ENCODE assay signal across 9 mouse cellular contexts in the genomic region with DNA sequence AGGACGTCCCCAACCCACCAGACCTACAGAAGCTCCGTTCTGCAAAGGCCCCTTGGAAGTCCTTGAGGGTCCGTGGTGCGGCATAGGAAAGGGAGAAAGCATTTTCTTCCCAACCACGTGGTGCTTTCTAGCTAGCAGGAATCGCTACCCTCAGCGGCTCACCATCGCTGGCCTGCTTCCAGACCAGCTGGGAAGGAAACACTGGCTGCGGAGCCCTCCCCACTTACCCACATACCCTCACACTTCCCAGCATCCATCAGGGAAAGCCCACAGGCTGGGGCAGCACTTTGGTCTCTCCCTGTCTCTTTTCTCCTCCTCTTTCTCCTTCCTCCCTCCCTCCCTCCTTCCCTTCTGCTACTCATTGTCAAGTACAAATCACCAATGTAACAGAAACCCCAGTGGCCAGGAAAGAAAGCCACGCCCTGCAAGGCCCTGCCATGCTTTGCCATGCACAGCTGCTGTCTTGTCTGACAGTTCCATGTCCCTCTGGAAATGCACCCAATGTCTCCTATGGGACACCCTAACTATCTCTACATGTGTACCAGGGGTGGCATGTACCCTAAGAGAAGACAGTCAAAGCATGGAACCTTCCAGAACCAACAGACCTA. TPM values are rescaled to one million over a fixed set of nuclear protein-coding genes. Genes with fewer than 3 reads are reported as not detected.
A peak's percentile ranks its signal among the peaks of the same experiment; 100 is the strongest.
DNase-seq lines count a peak whose midpoint lies in the region; ATAC-seq and TF ChIP-seq lines count a peak whose summit lies in the region.
"Had no signal": no experiment of that assay in that cellular context is flagged by ENCODE, and none has a peak within 500 bp of the region (broad histone marks: within the 10 kb centered on the region; RNA-seq: fewer than 3 reads in every experiment).

No protein-coding gene starts in this region.

- H3K4me3 ChIP-seq in lung, embryonic 15.5 days = no peak overlapping the region
- H3K4me3 ChIP-seq in kidney, embryonic 15.5 days (replicated peaks) = no peak overlapping the region
- H3K4me3 ChIP-seq in liver, postnatal 0 days (ENCODE audit: low read depth, low read length) = no peak overlapping the region

- 42% methylated on average over 10 of the region's 10 CpGs for WGBS in lung, embryonic 15.5 days
- WGBS in kidney, embryonic 15.5 days = 65% methylated on average over 10 of the region's 10 CpGs
- 65% methylated on average over 10 of the region's 10 CpGs for WGBS in liver, postnatal 0 days (ENCODE audit: insufficient replicate concordance)

- H3K27ac ChIP-seq in lung, embryonic 15.5 days = no peak overlapping the region
- H3K27ac ChIP-seq in kidney, embryonic 15.5 days = no peak overlapping the region
- no peak overlapping the region for H3K27ac ChIP-seq in liver, postnatal 0 days (ENCODE audit: low read depth)

- ATAC-seq in lung, embryonic 15.5 days (ENCODE audit: borderline replicate concordance, extremely low read depth, low FRiP score, low TSS enrichment) = peak; percentile 49
- peak; percentile 26; the same call in 1 of the 2 replicates for ATAC-seq in kidney, embryonic 15.5 days (replicated peaks; ENCODE audit: low FRiP score)
- ATAC-seq in liver, postnatal 0 days = no peak

- H3K4me2 ChIP-seq in lung, embryonic 15.5 days = peak overlapping the region; percentile 26; the same call in 1 of the 2 replicates
- no peak overlapping the region for H3K4me2 ChIP-seq in kidney, embryonic 15.5 days
- no peak overlapping the region for H3K4me2 ChIP-seq in liver, postnatal 0 days (ENCODE audit: low read depth, low read length)

- TF ChIP-seq CTCF in liver, postnatal 0 days (IDR thresholded peaks at IDR 0.05; ENCODE audit: low read depth) = no peak

- peaks cover 19% of the 10 kb centered on the region for H3K4me1 ChIP-seq in lung, embryonic 15.5 days
- H3K4me1 ChIP-seq in kidney, embryonic 15.5 days = peaks cover 18% of the 10 kb centered on the region
- H3K4me1 ChIP-seq in liver, postnatal 0 days (ENCODE audit: insufficient read depth) = peaks cover 15% of the 10 kb centered on the region

- H3K27me3 ChIP-seq in lung, embryonic 15.5 days = no peaks in the 10 kb centered on the region
- H3K27me3 ChIP-seq in kidney, embryonic 15.5 days = no peaks in the 10 kb centered on the region
- no peaks in the 10 kb centered on the region for H3K27me3 ChIP-seq in liver, postnatal 0 days (ENCODE audit: insufficient read depth, low read length)
- H3K27me3 ChIP-seq: CH12.LX had no signal

- no peaks in the 10 kb centered on the region for H3K36me3 ChIP-seq in lung, embryonic 15.5 days
- H3K36me3 ChIP-seq in kidney, embryonic 15.5 days = no peaks in the 10 kb centered on the region
- H3K36me3 ChIP-seq in liver, postnatal 0 days (replicated peaks; ENCODE audit: insufficient read depth, low read length) = no peaks in the 10 kb centered on the region

- TF ChIP-seq EP300 in liver, postnatal 0 days (IDR thresholded peaks at IDR 0.05; ENCODE audit: low read depth) = no peak

- no peak overlapping the region for H3K9ac ChIP-seq in lung, embryonic 15.5 days
- no peak overlapping the region for H3K9ac ChIP-seq in kidney, embryonic 15.5 days
- no peak overlapping the region for H3K9ac ChIP-seq in liver, postnatal 0 days (replicated peaks)

- H3K9me3 ChIP-seq in lung, embryonic 15.5 days = no peaks in the 10 kb centered on the region
- H3K9me3 ChIP-seq in kidney, embryonic 15.5 days (replicated peaks) = no peaks in the 10 kb centered on the region
- no peaks in the 10 kb centered on the region for H3K9me3 ChIP-seq in liver, postnatal 0 days (ENCODE audit: low read length)

- DNase-seq in gastrocnemius, postnatal 10 days = peak; percentile 38
- no peak for DNase-seq in gastrocnemius, adult 18-20 months (ENCODE audit: low spot score)
- no peak for DNase-seq in lung, postnatal 25 days (ENCODE audit: low spot score)
- peak; percentile 30 for DNase-seq in right cerebral cortex, postnatal 4 days
- DNase-seq in thymus, postnatal 36 days = no peak
- no peak for DNase-seq in liver, postnatal 0 days

RNA-seq across cellular contexts. Expression of a gene that starts 27.4 kb away (rescaled TPM):
- 10 to 100 TPM; 64.8 to 65.6 TPM for total RNA-seq in gastrocnemius, postnatal 10 days (2021)
- 10 to 100 TPM; 31.6 to 34.0 TPM for total RNA-seq in gastrocnemius, adult 18-20 months (2021)
- polyA plus RNA-seq in lung, embryonic 15.5 days (2015; fragmentation: Nextera tagmentation; extraction: Ambion mirVana) = 55.1 and 60.7 TPM in 2 replicates
- 56.5 and 61.0 TPM in 2 replicates for polyA plus RNA-seq in kidney, embryonic 15.5 days (2015; fragmentation: Nextera tagmentation; extraction: Ambion mirVana)
- 36.6 and 37.0 TPM in 2 replicates for polyA plus RNA-seq in liver, postnatal 0 days (2015; fragmentation: Nextera tagmentation; extraction: Ambion mirVana)

Comparison
In these comparisons a context has a peak if more than half of its experiments do, and no peak if none do; other contexts are left out.
1. DNase-seq: peak in gastrocnemius, postnatal 10 days (single experiment) and right cerebral cortex, postnatal 4 days (single experiment); none in gastrocnemius, adult 18-20 months (single experiment), lung, postnatal 25 days (single experiment), thymus, postnatal 36 days (0 of 2) and liver, postnatal 0 days (single experiment).